Mouse (Mus musculus) CD4-positive, CD25-positive, alpha-beta regulatory T cell, adult 2 months (primary cell): ENCODE data around the gene Olfr1150-ps1.

Source experiments
- DNase-seq: peaks from one replicate; pipeline ENCODE4 v3.0.0-alpha.2; 2012; ENCODE audit warnings: low read depth, low spot score

Gene Olfr1150-ps1

DNA sequence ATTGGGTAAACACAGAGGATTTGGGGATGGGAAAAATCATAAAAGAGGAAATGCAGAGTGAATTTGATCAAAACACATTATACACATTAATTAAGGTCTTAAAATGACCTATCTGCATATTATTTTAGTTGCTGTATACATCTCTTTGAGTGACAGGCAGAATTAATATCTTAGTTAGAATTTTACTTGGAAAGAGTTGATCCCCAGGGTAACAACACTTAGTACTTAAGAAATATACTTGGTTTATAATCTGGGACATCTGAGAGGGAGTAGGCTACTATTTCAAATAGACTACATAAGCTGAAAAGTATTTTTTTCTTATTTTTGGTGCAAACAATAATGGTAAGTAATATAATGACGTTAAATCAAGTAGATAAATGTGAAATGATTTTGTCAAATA is at the start of gene Olfr1150-ps1:
Gene Olfr1150-ps1, plus strand, starts transcription at position 301 of the 400 bp plus-strand sequence.
- no peak for DNase-seq

DNA sequence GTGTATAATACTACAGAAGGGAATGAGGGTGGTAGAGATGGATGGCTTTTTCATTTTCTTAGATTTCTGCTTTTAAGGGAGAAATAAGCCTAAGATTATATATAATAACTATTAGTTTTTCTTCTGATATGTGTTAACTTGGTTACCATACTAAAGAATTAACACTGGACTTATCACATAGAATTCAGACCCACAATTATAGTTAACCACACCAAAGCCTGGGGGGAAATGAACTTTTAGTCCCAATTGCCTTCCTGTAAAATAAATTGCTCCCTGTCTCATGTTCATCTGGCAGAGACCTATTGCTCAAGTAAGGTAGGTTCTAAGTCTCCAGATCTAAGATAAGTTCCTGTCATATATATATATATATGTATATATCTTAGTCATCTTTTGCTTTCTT is 43.5 kb upstream of the Olfr1150-ps1 start, which contains the start of gene Olfr1143:
Gene Olfr1143, plus strand, starts transcription at position 301 of the 400 bp plus-strand sequence.
- DNase-seq: no peak

DNA sequence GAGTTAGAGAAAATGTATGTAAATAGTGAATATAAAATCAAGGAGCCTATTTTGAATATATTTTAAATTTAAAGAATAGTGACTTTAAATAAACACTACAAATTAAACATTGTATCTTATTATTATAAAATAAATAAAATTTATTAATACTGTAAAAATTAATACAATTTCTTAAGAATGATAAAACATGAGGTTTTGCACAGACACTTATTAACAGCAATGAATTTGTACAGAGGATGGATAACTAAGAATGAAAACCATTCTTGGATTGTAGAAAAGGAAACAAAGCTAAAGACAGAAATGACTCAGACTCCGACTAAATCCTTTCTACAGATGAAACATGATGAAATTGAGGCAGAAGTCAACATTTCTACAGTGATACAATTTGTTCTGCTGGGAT is 34.3 kb upstream of the Olfr1150-ps1 start, which contains the start of gene Olfr1145:
Gene Olfr1145, plus strand, starts transcription at position 301 of the 400 bp plus-strand sequence.
- no peak for DNase-seq

DNA sequence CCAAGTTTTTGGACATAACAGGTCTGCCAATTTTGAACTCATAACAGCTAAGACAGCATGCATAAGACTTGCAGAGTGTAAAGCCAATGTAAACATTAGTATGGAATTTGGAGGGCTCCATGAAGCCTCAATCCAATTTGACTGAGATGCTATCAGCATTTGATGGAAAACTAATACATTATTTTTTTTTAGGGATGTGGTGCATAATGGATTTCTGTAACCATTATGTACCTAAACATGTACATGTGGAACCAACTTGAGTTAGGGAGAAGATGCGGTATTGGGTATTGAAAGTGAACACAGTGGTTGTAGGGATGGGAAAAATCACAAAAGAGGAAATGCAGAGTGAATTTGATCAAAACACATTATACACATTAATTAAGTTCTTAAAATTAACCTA is 13.6 kb upstream of the Olfr1150-ps1 start, which contains the start of gene Olfr1148:
Gene Olfr1148, plus strand, starts transcription at position 301 of the 400 bp plus-strand sequence.
- DNase-seq: no peak

DNA sequence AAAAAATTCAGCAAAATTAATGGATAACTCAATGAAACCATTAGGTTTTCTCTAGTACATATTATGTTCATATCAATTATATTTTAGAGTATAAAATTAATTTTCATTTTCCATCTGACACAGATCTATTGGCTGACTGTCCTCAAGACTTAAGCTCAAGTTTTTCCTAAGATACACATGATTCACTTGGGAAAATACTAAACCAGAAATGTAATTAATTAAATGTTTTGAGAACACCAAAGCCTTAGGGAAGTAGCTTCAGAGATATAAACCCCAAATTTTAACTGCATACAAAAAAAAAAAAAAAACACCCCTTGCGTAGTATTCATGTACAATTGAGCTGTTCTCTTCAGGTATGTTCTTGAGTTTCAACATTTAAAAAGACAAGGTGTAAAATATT is 11.8 kb downstream of the Olfr1150-ps1 start, which contains the start of gene Olfr1151:
Gene Olfr1151, plus strand, starts transcription at position 301 of the 400 bp plus-strand sequence.
- DNase-seq: no peak

DNA sequence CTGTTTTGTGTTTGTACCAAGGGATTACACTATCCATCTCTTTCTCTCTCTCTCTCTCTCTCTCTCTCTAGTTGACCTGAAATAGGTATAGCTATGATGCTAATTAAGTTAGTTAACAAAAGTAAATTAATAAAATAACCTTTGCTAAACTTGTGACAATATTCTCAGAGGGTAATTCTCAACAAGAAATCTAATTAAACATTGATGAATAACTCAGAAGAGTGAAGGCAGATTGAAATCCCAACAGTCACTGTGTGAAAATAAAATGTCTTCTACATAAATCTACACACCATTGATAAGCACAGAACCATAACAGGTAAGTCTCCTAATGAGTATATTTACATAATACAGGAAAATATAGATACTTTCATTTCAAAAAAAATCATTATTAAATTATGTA is 22.4 kb downstream of the Olfr1150-ps1 start, which contains the start of gene Olfr1152:
Gene Olfr1152, plus strand, starts transcription at position 301 of the 400 bp plus-strand sequence.
- DNase-seq: no peak

DNA sequence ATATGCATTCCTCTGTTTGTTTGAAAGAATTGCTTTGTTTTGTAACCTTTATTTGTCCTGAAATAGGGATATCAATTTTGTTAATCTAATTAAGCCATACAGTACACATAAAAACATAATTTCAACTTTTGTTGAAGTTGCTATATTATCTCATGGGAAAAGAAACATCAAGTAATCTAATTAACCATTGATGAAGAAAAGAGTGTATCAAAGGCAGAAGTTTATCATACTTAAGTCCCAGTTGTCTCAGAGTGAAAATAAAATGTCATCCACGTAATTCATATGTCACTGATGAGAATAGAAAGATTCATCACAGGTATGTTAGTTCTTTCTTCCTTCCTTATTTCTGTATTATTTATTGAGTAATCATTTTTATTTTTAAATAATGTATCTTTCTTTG is 50.9 kb downstream of the Olfr1150-ps1 start, which contains the start of gene Olfr1153:
Gene Olfr1153, plus strand, starts transcription at position 301 of the 400 bp plus-strand sequence.
- no peak for DNase-seq
